Mouse (Mus musculus) liver, embryonic 16.5 days (tissue): ENCODE data around the gene Fchsd2. TPM values are rescaled to one million over a fixed set of nuclear protein-coding genes. Genes with fewer than 3 reads are reported as not detected.

Experiments used
- ATAC-seq: fragments of 200-750 bp; cut with Nextera tagmentation; 2 replicates; pipeline ENCODE4 v1.8.0; 2017; ENCODE audit warnings: low read depth, mild to moderate bottlenecking, moderate number of reproducible peaks, moderate library complexity
- H3K27ac ChIP-seq: fragments of 300-500 bp; sonication (generic); 2 replicates; pipeline ENCODE4 v1.5.1; 2014; ENCODE audit warnings: mild to moderate bottlenecking, low read length
- H3K27me3 ChIP-seq: fragments of 300-500 bp; sonication (generic); 2 replicates; pipeline ENCODE4 v1.6.1; 2014; ENCODE audit warnings: low read depth, low read length, mixed read lengths; ENCODE audit not compliant: control insufficient read depth, insufficient read depth
- H3K36me3 ChIP-seq: fragments of 300-500 bp; sonication (generic); 2 replicates; pipeline ENCODE4 v1.6.1; 2014; ENCODE audit warnings: mild to moderate bottlenecking; ENCODE audit not compliant: control insufficient read depth, insufficient read depth
- H3K4me1 ChIP-seq: fragments of 300-500 bp; sonication (generic); 2 replicates; pipeline ENCODE4 v1.6.1; 2014; ENCODE audit warnings: low read depth, low read length, mixed read lengths; ENCODE audit not compliant: control insufficient read depth
- H3K4me2 ChIP-seq: fragments of 300-500 bp; sonication (generic); 2 replicates; pipeline ENCODE4 v1.6.1; 2014; ENCODE audit warnings: low read depth, low read length, mixed read lengths
- H3K4me3 ChIP-seq: fragments of 300-500 bp; sonication (generic); 2 replicates; pipeline ENCODE4 v1.5.1; 2014; ENCODE audit warnings: low read depth, mild to moderate bottlenecking, low read length
- H3K9ac ChIP-seq: fragments of 300-500 bp; sonication (generic); 2 replicates; pipeline ENCODE4 v1.6.1; 2014; ENCODE audit warnings: low read depth, low read length
- H3K9me3 ChIP-seq: fragments of 300-500 bp; sonication (generic); replicated peaks from 2 replicates; pipeline ENCODE4 v1.6.1; 2016; ENCODE audit warnings: low read length; ENCODE audit not compliant: control insufficient read depth
- WGBS: fragments of 180-500 bp; shearing (Covaris S2); extraction: QIAGEN DNeasy Blood & Tissue Kit; methylation state at CpG from one replicate; pipeline ENCODE4 v1.1.7; 2014; ENCODE audit not compliant: insufficient replicate concordance; 5-methylcytosine and 5-hydroxymethylcytosine counted together
- polyA plus RNA-seq: library from polyadenylated mRNA; unstranded; fragments of >200 nt; fragmentation: Nextera tagmentation; extraction: Ambion mirVana; gene quantifications from 2 replicates; pipeline ENCODE4 v1.2.1, GENCODE M21; 2015

Fchsd2 gene
- polyA plus RNA-seq, 1 experiment from 2014 or later = 5.9 TPM

DNA sequence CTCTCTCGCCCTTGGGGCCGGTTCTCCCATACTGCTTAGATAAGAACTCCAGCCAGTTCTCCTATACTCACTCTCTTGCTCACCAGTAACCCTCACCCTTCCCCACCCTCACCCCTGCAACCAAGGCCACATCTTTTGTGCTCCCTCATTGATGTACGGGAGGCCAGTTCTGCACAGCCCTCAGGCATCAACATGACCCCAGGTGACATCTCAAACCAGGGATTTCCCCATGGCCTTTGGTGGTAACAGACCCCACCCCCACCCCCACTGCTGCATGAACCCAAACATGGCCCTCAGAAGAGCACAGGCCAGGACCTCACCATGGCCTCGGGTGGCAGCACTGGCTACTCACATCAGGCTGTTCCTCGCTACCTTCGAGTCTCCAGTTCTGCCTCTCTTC lies 23.4 kb upstream of the Fchsd2 start:
- Histone ChIP-seq H3K27me3 (no peaks in the 10 kb centered on the region), H3K4me3 (no peak overlapping the region), H3K27ac (no peak overlapping the region), H3K9me3 (no peaks in the 10 kb centered on the region), H3K9ac (no peak overlapping the region), H3K4me2 (no peak overlapping the region), H3K36me3 (no peaks in the 10 kb centered on the region), H3K4me1 (peaks cover 23% of the 10 kb centered on the region)
- WGBS = 49% methylated on average over 6 of the region's 6 CpGs
- no peak for ATAC-seq

DNA sequence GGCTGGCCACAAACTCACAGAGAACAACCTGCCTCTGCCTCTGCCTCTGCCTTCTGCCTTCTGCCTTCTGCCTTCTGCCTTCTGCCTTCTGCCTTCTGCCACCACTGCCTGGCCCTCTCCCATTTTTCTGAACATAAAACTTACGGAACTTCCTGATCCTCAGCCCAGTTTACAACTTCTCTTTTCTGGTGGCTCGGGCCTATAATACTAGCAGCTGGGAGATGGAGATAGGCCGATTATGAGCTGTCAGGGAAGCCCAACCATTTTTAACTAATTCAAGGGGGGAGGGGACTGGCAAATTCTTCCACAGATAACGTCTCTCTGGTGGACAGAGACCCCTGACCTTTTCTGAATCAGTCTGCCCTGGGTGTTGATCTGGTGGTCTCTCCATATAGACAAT lies 22.3 kb upstream of the Fchsd2 start:
- no peak overlapping the region for H3K9ac ChIP-seq
- peaks cover 23% of the 10 kb centered on the region for H3K4me1 ChIP-seq
- WGBS = 8% methylated on average over 4 of the region's 4 CpGs
- H3K4me2 ChIP-seq = no peak overlapping the region
- no peak for ATAC-seq
- H3K4me3 ChIP-seq = no peak overlapping the region
- H3K27me3 ChIP-seq = no peaks in the 10 kb centered on the region
- H3K9me3 ChIP-seq = no peaks in the 10 kb centered on the region
- no peaks in the 10 kb centered on the region for H3K36me3 ChIP-seq
- no peak overlapping the region for H3K27ac ChIP-seq

GRCm38 (mm10) chr7:101071020-101071419 lies 21.6 kb upstream of the Fchsd2 start:
- no peak overlapping the region for H3K4me2 ChIP-seq
- H3K36me3 ChIP-seq = no peaks in the 10 kb centered on the region
- 19% methylated on average over 6 of the region's 6 CpGs for WGBS
- H3K9ac ChIP-seq = no peak overlapping the region
- ATAC-seq = no peak
- 0 out of 2 replicates have a peak overlapping the region, but pooled peaks have one; percentile 4 for H3K27ac ChIP-seq
- H3K27me3 ChIP-seq = no peaks in the 10 kb centered on the region
- H3K4me3 ChIP-seq = no peak overlapping the region
- peaks cover 19% of the 10 kb centered on the region for H3K4me1 ChIP-seq
- no peaks in the 10 kb centered on the region for H3K9me3 ChIP-seq

DNA sequence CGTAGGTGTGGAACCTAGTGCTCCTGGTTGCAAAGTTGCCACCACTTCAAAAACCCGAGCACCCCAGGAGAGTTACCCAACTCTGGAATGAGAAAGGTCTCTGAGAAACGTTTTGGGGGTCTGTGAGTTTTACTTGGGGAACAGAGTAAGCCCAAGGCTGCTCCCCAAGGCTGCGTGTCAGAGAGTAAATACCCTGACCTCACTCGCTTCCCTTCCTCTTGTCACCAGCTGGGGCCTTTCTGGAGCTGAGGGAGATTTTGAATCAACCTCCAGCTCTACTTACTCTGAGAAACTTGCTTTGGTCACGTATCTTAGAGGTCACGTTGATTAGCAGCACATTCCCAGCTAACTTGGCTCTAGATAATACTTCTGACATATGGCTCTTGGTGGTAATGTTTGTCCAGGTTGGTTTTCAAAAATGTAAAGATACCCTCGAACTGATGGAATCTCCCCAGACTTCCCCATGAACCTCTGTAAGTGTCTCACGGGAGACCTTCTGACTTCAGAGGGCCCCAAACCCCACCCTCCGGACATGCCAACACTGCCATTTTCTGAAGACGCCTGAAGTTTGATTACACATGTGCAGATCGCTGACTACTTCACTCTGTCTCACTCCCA lies 20.4 kb upstream of the Fchsd2 start:
- ATAC-seq = no peak
- no peak overlapping the region for H3K27ac ChIP-seq
- peaks cover 7% of the 10 kb centered on the region for H3K4me1 ChIP-seq
- no peaks in the 10 kb centered on the region for H3K36me3 ChIP-seq
- no peak overlapping the region for H3K4me2 ChIP-seq
- WGBS = 26% methylated on average over 12 of the region's 12 CpGs
- H3K4me3 ChIP-seq = no peak overlapping the region
- no peaks in the 10 kb centered on the region for H3K27me3 ChIP-seq
- H3K9me3 ChIP-seq = no peaks in the 10 kb centered on the region
- H3K9ac ChIP-seq = no peak overlapping the region

- WGBS = 22% methylated on average over 8 of the region's 8 CpGs
- ATAC-seq = peak; percentile 43
- H3K4me2 ChIP-seq = no peak overlapping the region
- no peaks in the 10 kb centered on the region for H3K27me3 ChIP-seq
- H3K4me3 ChIP-seq = no peak overlapping the region
- no peak overlapping the region for H3K27ac ChIP-seq
- no peaks in the 10 kb centered on the region for H3K9me3 ChIP-seq
- no peak overlapping the region for H3K9ac ChIP-seq
- H3K4me1 ChIP-seq = peaks cover 5% of the 10 kb centered on the region
- H3K36me3 ChIP-seq = no peaks in the 10 kb centered on the region
Observed at GRCm38 (mm10) chr7:101074170-101074767, 18.4 kb upstream of the Fchsd2 start.

DNA sequence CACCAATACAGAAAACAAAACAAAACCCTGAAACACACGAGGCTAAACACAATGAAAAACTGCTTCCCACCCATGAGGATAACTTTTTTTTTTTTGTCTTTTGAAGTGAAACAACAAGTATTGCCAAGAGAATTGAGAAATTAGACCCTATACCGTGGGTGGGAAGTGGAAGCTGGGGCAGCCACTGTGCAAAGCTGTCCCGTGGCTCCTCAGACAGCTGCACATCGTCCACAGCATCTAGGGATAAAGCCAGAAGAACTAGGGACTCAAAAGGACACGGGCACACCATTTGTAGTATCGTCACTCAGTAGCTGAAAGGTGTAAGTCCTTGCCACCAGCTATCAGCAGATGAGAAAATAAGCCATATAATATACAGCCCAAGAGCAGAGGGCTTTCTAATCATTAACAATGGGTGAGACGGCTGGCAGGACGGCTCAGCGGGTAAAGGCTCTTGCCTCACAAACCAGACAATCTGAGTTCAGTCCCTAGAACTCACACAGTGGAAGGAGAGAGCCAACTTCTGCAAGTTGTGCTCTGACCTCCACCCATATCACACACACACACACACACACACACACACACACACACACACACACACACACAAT lies 9.0 kb upstream of the Fchsd2 start:
- WGBS = 44% methylated on average over 9 of the region's 9 CpGs

DNA sequence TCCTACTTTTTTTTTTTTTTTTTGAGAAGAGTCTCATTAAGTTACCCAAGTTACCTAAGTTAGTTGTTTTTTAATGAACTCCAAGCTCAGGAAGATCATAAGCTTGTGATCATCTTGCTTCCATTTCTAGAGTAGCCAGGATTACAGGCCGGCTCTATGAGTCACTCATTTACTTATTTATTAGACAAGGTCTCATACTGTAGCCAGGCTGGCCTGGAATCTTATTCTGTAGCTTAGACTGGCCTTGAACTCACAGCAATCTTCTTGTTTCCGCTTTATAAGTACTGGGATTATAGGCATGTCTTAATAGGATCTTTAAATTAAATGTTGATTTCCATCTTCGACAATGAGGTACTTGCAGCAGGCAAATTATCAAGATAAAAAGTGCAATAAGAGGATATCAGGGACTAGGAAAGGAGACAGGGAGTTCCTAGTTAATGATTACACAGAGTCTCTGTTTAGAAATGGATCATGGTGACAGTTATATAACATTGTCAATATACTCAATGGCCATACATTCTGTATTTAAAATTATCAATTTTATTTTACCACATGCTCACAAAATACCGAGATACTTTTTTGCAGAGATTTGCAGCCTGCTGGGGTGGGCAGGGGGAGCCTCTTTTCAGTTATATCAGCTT lies 7.7 kb upstream of the Fchsd2 start:
- Histone ChIP-seq H3K9ac (no peak overlapping the region), H3K27me3 (no peaks in the 10 kb centered on the region), H3K36me3 (no peaks in the 10 kb centered on the region), H3K4me2 (no peak overlapping the region), H3K4me1 (peaks cover 11% of the 10 kb centered on the region), H3K27ac (peak overlapping the region; percentile 31), H3K4me3 (no peak overlapping the region), H3K9me3 (no peaks in the 10 kb centered on the region)
- 0 out of 2 replicates have a peak, but pooled peaks have one; percentile 47 for ATAC-seq
- 51% methylated on average over 4 of the region's 4 CpGs for WGBS

More for the DNA sequence above, 9.0 kb upstream of the Fchsd2 start:
- Histone ChIP-seq H3K36me3 (no peaks in the 10 kb centered on the region), H3K4me3 (no peak overlapping the region), H3K27me3 (no peaks in the 10 kb centered on the region), H3K9me3 (no peaks in the 10 kb centered on the region), H3K27ac (no peak overlapping the region), H3K4me2 (no peak overlapping the region), H3K4me1 (peaks cover 11% of the 10 kb centered on the region), H3K9ac (no peak overlapping the region)
- ATAC-seq = no peak

DNA sequence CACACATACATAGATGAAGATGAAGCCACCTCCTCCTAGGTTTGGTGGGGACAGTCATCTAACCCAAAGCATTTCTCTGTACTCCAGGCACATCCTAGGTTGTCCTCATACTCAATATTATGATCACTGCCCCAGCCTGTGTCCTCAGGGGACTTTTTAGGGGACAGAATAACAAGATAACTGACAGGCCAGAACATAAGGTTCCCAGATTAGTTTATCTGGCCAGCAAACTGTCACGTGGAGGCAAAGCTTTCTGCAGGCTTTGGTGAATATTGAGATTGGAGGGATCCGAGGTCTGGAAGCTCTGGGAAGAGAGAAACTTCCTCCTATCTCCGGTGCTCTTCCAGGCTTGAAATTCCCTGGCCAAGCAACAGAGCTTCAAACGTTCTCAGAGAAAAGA lies 6.9 kb upstream of the Fchsd2 start:
- Histone ChIP-seq H3K36me3 (no peaks in the 10 kb centered on the region), H3K4me1 (peaks cover 15% of the 10 kb centered on the region), H3K4me2 (no peak overlapping the region), H3K27me3 (no peaks in the 10 kb centered on the region), H3K4me3 (no peak overlapping the region), H3K9me3 (no peaks in the 10 kb centered on the region), H3K27ac (peak overlapping the region; percentile 21; the same call in 1 of the 2 replicates), H3K9ac (no peak overlapping the region)
- ATAC-seq = no peak
- WGBS = 35% methylated on average over 4 of the region's 4 CpGs

- peaks cover 10% of the 10 kb centered on the region for H3K4me1 ChIP-seq
Observed at GRCm38 (mm10) chr7:101088687-101089086, 4.0 kb upstream of the Fchsd2 start.

More at GRCm38 (mm10) chr7:101088687-101089086, 4.0 kb upstream of the Fchsd2 start:
- Histone ChIP-seq H3K4me3 (no peak overlapping the region), H3K4me2 (no peak overlapping the region), H3K9ac (no peak overlapping the region), H3K36me3 (no peaks in the 10 kb centered on the region), H3K27me3 (no peaks in the 10 kb centered on the region), H3K27ac (no peak overlapping the region), H3K9me3 (no peaks in the 10 kb centered on the region)
- WGBS = 59% methylated on average over 4 of the region's 4 CpGs
- ATAC-seq = no peak
